Mouse (Mus musculus): ENCODE results near the gene Tmem189.

Gene Tmem189

DNA sequence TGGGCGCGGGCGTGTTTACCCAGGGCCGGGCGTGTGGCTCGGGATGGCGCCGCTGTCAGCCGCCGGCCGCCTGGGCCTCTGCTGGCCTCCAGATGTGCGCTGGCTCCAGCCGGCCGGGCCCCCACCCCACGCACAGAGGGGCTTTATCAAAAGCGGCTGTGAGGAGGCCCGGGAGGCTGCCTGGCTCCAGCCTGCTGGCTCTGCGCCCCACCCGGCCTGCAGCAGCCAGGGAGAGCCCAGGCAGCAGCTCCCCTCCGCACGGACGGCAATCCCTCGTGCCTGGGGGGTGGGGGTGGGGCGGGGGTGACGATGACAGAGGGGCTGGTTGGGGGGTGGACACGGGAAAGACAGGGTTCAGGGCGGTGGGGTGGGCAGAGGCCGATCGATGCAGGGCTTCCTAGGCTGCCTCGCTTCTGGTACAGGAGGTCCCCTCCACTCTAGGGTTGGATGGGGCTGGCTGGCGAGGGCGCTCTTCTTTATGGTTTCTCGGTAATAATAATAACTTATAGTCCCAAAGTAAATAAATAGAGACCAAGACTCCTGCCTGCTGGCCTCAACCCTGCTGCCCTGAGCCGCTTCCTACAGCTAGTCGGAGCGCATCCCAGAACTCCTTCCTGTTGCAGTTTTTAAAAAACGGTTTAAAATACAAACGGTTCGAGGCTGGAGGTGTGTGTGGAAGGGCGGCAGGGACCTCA, 92.0 kb downstream of the Tmem189 start:
- in situ Hi-C loops (cut with MboI; ENCODE audit: low sequenced_read_pairs) = no loop called here

DNA sequence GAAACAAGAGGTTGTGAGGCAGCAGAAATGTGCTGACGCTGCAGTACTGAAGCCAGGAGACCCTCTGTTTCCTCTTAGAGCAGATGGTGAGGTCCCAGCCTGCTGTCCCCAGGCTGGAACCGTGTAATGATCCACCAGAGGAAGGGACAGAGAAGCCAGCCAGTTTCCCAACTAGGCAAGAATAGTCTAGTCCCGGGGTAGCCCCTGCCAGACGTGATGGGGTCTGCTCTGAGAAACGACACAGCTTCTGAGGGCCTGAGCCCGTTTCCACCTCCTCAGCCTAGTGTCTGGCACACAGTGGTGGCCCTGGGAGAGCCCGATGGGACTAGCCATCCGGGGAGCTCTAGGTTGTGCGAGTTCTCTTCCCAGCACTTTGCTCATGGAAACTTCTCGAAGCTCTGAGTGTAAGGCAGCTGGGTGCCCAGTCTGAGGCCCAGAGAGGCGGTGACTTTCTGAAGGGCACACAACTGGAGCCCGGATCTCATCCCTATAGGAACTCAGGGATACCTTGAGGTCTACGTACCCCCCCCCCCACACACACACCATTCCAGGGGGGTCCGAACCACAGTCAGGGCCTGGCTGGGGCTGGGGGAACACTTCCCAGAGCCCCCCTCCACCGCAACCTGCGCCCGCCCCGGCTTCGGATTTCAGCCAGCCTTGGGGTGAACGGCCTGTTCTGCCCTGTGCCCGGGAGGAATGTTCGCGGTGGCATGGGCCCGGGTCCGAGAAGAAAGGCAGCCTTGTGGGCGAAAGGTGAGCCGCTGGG, 92.7 kb downstream of the Tmem189 start:
- in situ Hi-C loops (cut with MboI; ENCODE audit: low sequenced_read_pairs) = no loop called here

DNA sequence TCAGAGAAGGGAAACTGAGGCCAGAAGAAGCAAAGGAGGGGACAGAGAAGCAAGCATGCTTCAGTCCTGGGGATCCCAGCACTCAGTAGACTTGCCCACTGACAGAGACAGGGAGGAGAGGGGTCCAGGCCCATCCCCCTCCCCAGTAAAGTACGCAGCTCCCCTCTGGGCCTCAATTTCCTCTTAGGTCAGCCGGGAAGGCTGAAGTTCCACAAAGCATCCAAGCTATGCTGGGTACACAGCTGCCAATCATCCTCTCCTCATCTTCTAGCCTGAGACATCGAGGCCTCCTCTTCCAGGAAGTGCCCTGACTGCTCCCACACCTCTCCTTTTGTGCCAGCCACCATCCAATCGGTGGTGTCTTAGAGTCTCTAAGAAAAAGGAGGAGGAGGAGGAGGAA, 93.4 kb downstream of the Tmem189 start:
- in situ Hi-C loops (cut with MboI; ENCODE audit: low sequenced_read_pairs) = no loop called here

DNA sequence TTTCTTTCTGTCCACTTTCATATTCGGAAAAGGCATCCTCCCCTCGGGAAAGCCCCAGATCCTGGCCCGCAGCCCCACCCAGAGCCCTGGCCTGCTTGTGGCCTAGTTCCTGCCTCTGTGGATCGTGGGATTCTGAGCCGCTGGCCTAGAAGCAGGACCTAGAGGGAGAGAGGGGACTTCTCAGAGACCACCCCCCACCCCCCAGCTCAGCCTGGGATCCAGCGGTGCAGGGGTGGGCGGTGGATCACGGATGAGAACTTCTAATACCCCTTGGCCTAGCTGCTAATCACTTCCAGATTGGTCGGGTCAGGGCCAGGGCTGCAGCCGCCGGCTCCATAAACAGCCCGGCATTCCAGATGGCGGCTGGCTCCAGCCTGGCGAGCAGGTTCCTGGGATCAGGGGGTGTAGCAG, 93.9 kb downstream of the Tmem189 start:
- in situ Hi-C loops (cut with MboI; ENCODE audit: low sequenced_read_pairs) = no loop called here

DNA sequence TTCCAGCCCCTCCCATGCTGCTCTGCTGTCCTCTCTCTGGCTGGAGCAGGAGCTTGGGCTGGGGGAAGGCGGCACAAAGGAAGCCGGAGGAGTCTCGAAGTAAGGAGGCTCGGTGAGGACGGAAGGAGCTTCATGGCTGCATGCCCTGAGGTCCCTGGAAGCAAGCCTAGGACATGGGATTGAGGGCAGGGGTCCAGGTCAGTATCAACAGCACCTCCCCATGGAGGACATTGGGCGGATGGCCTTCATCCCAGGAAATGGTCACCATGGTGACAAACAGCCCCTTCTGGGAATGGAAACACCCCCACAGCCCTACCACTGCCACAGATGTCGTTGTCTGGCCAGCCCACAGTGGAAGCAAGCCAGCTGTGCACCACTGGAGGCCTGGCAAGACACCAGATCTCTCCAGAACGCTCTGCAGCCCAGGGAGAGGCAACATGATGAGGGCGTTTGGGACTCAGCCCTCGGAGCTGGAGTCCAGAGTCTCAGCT, 95.1 kb downstream of the Tmem189 start:
- in situ Hi-C loops (cut with MboI; ENCODE audit: low sequenced_read_pairs) = no loop called here

DNA sequence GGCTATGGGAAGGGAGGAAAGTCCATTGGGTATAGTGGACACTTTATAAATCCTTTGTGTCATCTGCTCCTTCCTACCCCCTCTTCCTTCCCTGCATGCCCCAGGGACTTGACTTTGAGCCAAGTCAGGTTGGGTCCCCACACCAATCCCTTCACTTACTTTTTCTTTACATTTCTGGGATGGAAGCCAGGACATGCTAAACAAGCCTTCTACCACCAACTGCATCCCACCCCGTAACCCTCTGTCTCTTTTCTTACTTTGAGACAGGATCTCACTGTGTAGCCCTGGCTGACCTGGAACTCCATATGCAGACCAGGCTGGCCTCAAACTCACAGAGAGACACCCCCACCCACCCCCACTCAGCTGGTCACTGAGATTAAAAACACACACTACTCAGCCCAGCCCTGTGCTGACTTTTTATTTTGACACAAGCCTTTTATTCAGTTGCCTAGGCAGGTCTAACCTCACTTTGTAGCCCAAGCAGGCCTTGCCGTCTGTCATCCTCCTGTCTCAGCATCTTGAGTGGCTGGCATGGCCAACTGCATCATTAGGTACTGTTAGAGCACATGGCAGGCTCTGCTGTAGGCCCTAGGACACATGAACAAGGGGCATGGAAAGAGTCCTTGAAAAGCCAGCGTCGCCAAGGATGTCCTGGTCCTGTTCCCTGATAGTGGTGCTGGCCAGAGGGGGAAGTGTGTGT, 95.9 kb downstream of the Tmem189 start:
- in situ Hi-C loops (cut with MboI; ENCODE audit: low sequenced_read_pairs) = no loop called here
